Mouse (Mus musculus) hindbrain, embryonic 16.5 days (tissue): ENCODE data around the gene Rgs14. TPM values are rescaled to one million over a fixed set of nuclear protein-coding genes. Genes with fewer than 3 reads are reported as not detected.

Experiments used
- ATAC-seq: fragments of 200-750 bp; cut with Nextera tagmentation; 2 replicates; pipeline ENCODE4 v1.8.0; 2017; ENCODE audit warnings: moderate TSS enrichment, moderate library complexity
- H3K27ac ChIP-seq: fragments of 300-500 bp; sonication (generic); 2 replicates; pipeline ENCODE4 v1.5.1; 2014; ENCODE audit warnings: low read depth, mild to moderate bottlenecking, control low read depth, low read length, moderate library complexity
- H3K27me3 ChIP-seq: fragments of 300-500 bp; sonication (generic); replicated peaks from 2 replicates; pipeline ENCODE4 v1.6.1; 2014; ENCODE audit warnings: low read length; ENCODE audit not compliant: control insufficient read depth, insufficient read depth
- H3K36me3 ChIP-seq: fragments of 300-500 bp; sonication (generic); 2 replicates; pipeline ENCODE4 v1.6.1; 2014; ENCODE audit warnings: mild to moderate bottlenecking, low read length, moderate library complexity, mixed read lengths; ENCODE audit not compliant: control insufficient read depth, insufficient read depth
- H3K4me1 ChIP-seq: fragments of 300-500 bp; sonication (generic); 2 replicates; pipeline ENCODE4 v1.6.1; 2014; ENCODE audit warnings: low read depth, low read length; ENCODE audit not compliant: control insufficient read depth, insufficient read depth
- H3K4me2 ChIP-seq: fragments of 300-500 bp; sonication (generic); 2 replicates; pipeline ENCODE4 v1.6.1; 2014; ENCODE audit warnings: mild to moderate bottlenecking, low read length, control low read depth, moderate library complexity
- H3K4me3 ChIP-seq: fragments of 300-500 bp; sonication (generic); 2 replicates; pipeline ENCODE4 v1.5.1; 2014; ENCODE audit warnings: mild to moderate bottlenecking, low read length, control low read depth, moderate library complexity
- H3K9ac ChIP-seq: fragments of 300-500 bp; sonication (generic); 2 replicates; pipeline ENCODE4 v1.6.1; 2014; ENCODE audit warnings: low read depth, mild to moderate bottlenecking, control low read depth, low read length, moderate library complexity
- H3K9me3 ChIP-seq: fragments of 300-500 bp; sonication (generic); 2 replicates; pipeline ENCODE4 v1.6.1; 2014; ENCODE audit warnings: mild to moderate bottlenecking, low read length, moderate library complexity; ENCODE audit not compliant: control insufficient read depth
- WGBS: fragments of 180-500 bp; shearing (Covaris S2); extraction: QIAGEN DNeasy Blood & Tissue Kit; methylation state at CpG from one replicate; pipeline ENCODE4 v1.1.7; 2014; 5-methylcytosine and 5-hydroxymethylcytosine counted together
- polyA plus RNA-seq: library from polyadenylated mRNA; unstranded; fragments of >200 nt; fragmentation: Nextera tagmentation; extraction: Ambion mirVana; gene quantifications from 2 replicates; pipeline ENCODE4 v1.2.1, GENCODE M21; 2015

Gene Rgs14
- polyA plus RNA-seq, 1 experiment from 2014 or later = 0.44 TPM

- ATAC-seq = no peak
- Histone ChIP-seq H3K9ac (peak overlapping the region; percentile 18; the same call in 1 of the 2 replicates), H3K9me3 (no peaks in the 10 kb centered on the region), H3K36me3 (peaks cover 15% of the 10 kb centered on the region), H3K4me2 (peak overlapping the region; percentile 95), H3K27me3 (no peaks in the 10 kb centered on the region), H3K4me3 (peak overlapping the region; percentile 86), H3K4me1 (peaks cover 26% of the 10 kb centered on the region), H3K27ac (no peak overlapping the region)
- WGBS = 84% methylated on average over 4 of the region's 4 CpGs
Measured at GRCm38 (mm10) chr13:55328641-55329040, 40.9 kb upstream of the Rgs14 start.

GRCm38 (mm10) chr13:55329109-55329682 is 40.3 kb upstream of the Rgs14 start:
- WGBS = 1% methylated on average over 22 of the region's 29 CpGs
- Histone ChIP-seq H3K27me3 (no peaks in the 10 kb centered on the region), H3K9ac (peak overlapping the region; percentile 75), H3K9me3 (no peaks in the 10 kb centered on the region), H3K4me3 (peak overlapping the region; percentile 86), H3K27ac (peak overlapping the region; percentile 83), H3K4me1 (peaks cover 24% of the 10 kb centered on the region), H3K36me3 (peaks cover 11% of the 10 kb centered on the region), H3K4me2 (peak overlapping the region; percentile 95)
- peak; percentile 38 for ATAC-seq

DNA sequence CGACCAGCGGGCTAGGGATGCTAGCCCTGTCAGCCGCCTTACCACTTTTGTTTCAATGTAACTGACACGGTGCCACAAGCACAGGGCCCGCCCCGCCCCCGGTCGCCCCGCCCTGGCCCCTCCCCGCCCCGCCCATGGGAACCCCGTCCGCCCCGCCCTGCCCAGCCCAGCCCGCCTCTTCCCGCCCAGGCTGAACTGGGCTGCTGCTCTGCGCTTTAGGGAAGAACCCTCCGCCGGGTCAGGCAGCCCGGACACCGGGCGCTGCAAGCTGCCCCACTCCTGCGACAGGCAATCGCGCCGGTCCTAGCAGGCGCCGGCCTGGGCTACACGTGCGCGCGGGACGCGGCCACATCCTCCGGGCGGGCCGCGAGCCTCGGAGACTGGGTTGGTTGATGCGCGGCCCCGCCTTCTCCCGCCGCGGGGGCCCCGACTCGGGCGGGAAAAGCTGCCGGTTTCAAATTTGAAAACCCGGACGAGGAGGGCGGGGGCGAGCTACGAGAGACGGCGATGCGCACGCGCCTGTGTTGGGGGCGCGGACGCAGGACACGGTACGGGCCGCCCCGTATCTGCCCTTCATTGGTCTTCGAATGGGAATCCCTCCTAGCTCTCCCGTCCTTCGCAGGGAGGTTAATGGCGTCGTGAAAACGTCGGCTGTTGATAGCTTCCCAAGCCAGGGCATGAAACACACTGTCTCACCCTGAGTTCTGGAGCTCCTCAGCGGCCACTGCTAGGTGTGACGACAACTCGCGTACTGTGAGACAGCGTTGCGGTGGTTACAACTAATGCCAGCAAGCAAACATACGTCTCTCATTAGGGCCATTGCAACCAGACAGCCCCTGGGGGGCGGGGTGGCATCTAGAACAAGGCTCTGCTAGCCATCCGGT is 39.6 kb upstream of the Rgs14 start, which contains the start of gene Mxd3:
Gene Mxd3 (minus strand): TSS at position 141 of the 884 bp plus-strand sequence.
- H3K9ac ChIP-seq = peak within 1 kb of the TSS; percentile 75
- under 1% methylated on average over 65 of the region's 82 CpGs for WGBS
- peak within 1 kb of the TSS; percentile 95 for H3K4me2 ChIP-seq
- peak; percentile 81 for ATAC-seq
- no peaks in the 10 kb centered on the region for H3K9me3 ChIP-seq
- no peaks in the 10 kb centered on the region for H3K27me3 ChIP-seq
- H3K36me3 ChIP-seq = peaks cover 8% of the 10 kb centered on the region
- H3K27ac ChIP-seq = peak within 1 kb of the TSS; percentile 83
- H3K4me1 ChIP-seq = peaks cover 24% of the 10 kb centered on the region
- H3K4me3 ChIP-seq = peak within 1 kb of the TSS; percentile 86

GRCm38 (mm10) chr13:55330567-55331400 is 38.7 kb upstream of the Rgs14 start:
- Histone ChIP-seq H3K9me3 (no peaks in the 10 kb centered on the region), H3K4me1 (peaks cover 24% of the 10 kb centered on the region), H3K4me2 (peak overlapping the region; percentile 95), H3K4me3 (peak overlapping the region; percentile 86), H3K9ac (peak overlapping the region; percentile 75), H3K27me3 (no peaks in the 10 kb centered on the region), H3K36me3 (peaks cover 4% of the 10 kb centered on the region), H3K27ac (peak overlapping the region; percentile 83)
- WGBS = 48% methylated on average over 14 of the region's 14 CpGs
- ATAC-seq = no peak

- H3K4me3 ChIP-seq = no peak overlapping the region
- no peaks in the 10 kb centered on the region for H3K9me3 ChIP-seq
- no peak overlapping the region for H3K9ac ChIP-seq
- H3K4me1 ChIP-seq = peaks cover 19% of the 10 kb centered on the region
- 94% methylated on average over 3 of the region's 3 CpGs for WGBS
- no peak overlapping the region for H3K27ac ChIP-seq
- no peak for ATAC-seq
- H3K36me3 ChIP-seq = no peaks in the 10 kb centered on the region
- H3K27me3 ChIP-seq = no peaks in the 10 kb centered on the region
- no peak overlapping the region for H3K4me2 ChIP-seq
Measured at GRCm38 (mm10) chr13:55332331-55332730, 37.2 kb upstream of the Rgs14 start.

GRCm38 (mm10) chr13:55335701-55336100 is 33.8 kb upstream of the Rgs14 start:
- Histone ChIP-seq H3K4me3 (no peak overlapping the region), H3K4me2 (no peak overlapping the region), H3K36me3 (no peaks in the 10 kb centered on the region), H3K9me3 (no peaks in the 10 kb centered on the region), H3K9ac (no peak overlapping the region), H3K27me3 (no peaks in the 10 kb centered on the region), H3K27ac (no peak overlapping the region), H3K4me1 (peaks cover under 1% of the 10 kb centered on the region; the same call in 1 of the 2 replicates)
- 85% methylated on average over 4 of the region's 4 CpGs for WGBS
- ATAC-seq = no peak

DNA sequence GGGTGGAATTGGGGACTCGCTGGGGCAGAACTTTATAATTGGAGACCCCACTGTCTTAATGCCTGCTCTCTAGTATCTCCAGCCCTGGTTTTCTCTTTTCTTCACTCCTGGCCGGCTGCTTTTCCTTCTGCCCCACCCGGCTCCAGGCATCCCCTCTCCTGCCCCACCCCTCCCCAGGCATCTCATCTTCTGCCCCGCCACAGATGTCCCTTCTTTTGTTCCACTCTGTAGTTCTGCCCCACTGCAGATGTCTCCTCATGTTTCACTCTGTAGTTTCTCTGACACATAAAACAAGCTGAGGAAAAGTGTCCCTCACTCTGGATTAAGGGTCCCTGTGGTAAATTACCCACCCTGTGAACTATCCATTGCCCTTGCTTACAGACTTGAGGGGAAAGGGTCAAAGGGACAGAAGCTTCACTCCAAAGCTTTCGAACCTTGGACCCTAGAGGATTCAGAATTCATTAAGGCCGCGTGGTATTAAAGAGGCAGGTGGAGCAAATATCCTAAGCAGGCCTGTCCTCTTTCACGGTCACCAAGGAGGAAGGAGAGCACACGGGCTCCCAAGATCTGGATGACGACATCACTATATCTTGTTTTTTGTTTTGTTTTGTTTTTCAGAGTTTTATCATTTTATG is 32.1 kb upstream of the Rgs14 start:
- H3K9me3 ChIP-seq = no peaks in the 10 kb centered on the region
- H3K27me3 ChIP-seq = no peaks in the 10 kb centered on the region
- 71% methylated on average over 10 of the region's 10 CpGs for WGBS
- no peak overlapping the region for H3K4me3 ChIP-seq
- H3K9ac ChIP-seq = no peak overlapping the region
- H3K4me2 ChIP-seq = no peak overlapping the region
- H3K4me1 ChIP-seq = no peaks in the 10 kb centered on the region
- ATAC-seq = no peak
- H3K36me3 ChIP-seq = no peaks in the 10 kb centered on the region
- no peak overlapping the region for H3K27ac ChIP-seq

GRCm38 (mm10) chr13:55338131-55339054 is 31.1 kb upstream of the Rgs14 start:
- no peak for ATAC-seq
- 54% methylated on average over 12 of the region's 12 CpGs for WGBS

More at GRCm38 (mm10) chr13:55338131-55339054, 31.1 kb upstream of the Rgs14 start:
- Histone ChIP-seq H3K27me3 (no peaks in the 10 kb centered on the region), H3K9ac (no peak overlapping the region), H3K36me3 (no peaks in the 10 kb centered on the region), H3K4me2 (no peak overlapping the region), H3K9me3 (no peaks in the 10 kb centered on the region), H3K4me3 (no peak overlapping the region), H3K27ac (no peak overlapping the region), H3K4me1 (no peaks in the 10 kb centered on the region)
